Mouse (Mus musculus): Measurements from ENCODE around the gene Pdzd2. TPM values are rescaled to one million over a fixed set of nuclear protein-coding genes. Genes with fewer than 3 reads are reported as not detected.

Gene Pdzd2
- polyA plus RNA-seq, 1 experiment, result 4.6 TPM

DNA sequence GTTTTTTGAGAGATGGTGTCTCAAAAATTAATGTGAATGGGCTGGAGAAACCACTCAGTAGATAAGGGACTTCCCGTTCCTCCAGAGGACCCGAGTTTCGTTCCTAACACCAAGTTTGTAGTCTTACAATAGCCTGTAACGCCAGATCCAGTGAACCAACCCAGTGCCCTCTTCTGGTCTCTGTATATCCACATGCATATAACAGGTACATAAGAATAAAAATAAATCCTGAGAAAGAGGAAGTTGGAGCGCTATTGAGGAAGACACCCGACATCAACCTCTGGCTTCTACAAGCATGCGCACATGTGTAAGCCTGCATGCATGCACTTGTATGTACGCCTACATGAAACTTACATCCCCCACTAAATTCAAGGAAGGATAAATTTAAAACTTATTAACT lies 318.8 kb downstream of the Pdzd2 start:
- H3K4me1 ChIP-seq (ENCODE audit: control insufficient read depth, insufficient read depth, low read length), result peaks cover 1% of the 10 kb centered on the region; the same call in 1 of the 2 replicates
- H3K27ac ChIP-seq (ENCODE audit: control insufficient read depth, insufficient read depth, low read depth, low read length, poor library complexity), result no peak overlapping the region
- TF ChIP-seq CTCF (IDR thresholded peaks at IDR 0.05; ENCODE audit: control insufficient read depth, insufficient read depth, low read length) (no peak), POLR2A (IDR thresholded peaks at IDR 0.05; ENCODE audit: borderline replicate concordance, control insufficient read depth, low read depth, low read length) (no peak)
- no peak overlapping the region for H3K4me3 ChIP-seq (replicated peaks; ENCODE audit: control insufficient read depth, low read depth, low read length)
- WGBS, result 20% methylated on average over 8 of the region's 8 CpGs

DNA sequence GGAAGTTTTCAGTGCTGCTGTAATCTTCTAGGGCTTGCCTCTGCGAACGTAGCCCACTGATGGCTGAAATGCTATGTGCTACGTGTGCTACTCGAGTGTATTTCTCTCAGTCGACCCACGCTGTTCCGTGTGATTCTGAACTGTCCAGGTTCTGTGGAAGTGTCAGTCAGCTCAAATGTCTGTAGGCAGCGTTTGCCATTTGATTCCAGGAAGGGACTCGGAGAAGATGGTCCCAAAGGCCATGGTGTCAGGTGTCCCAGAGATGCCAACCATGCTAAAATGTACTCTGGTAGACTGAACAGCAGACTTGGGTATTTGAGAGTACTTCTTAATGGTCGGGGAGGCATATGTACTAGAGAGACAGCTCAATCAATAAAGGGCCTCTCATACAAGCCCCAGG lies 319.3 kb downstream of the Pdzd2 start:
- TF ChIP-seq CTCF (IDR thresholded peaks at IDR 0.05; ENCODE audit: control insufficient read depth, insufficient read depth, low read length), result no peak
- TF ChIP-seq POLR2A (IDR thresholded peaks at IDR 0.05; ENCODE audit: borderline replicate concordance, control insufficient read depth, low read depth, low read length), result no peak
- Histone ChIP-seq H3K4me1 (ENCODE audit: control insufficient read depth, insufficient read depth, low read length) (peaks cover 1% of the 10 kb centered on the region; the same call in 1 of the 2 replicates), H3K27ac (ENCODE audit: control insufficient read depth, insufficient read depth, low read depth, low read length, poor library complexity) (no peak overlapping the region), H3K4me3 (replicated peaks; ENCODE audit: control insufficient read depth, low read depth, low read length) (no peak overlapping the region)
- WGBS, result 85% methylated on average over 10 of the region's 10 CpGs

DNA sequence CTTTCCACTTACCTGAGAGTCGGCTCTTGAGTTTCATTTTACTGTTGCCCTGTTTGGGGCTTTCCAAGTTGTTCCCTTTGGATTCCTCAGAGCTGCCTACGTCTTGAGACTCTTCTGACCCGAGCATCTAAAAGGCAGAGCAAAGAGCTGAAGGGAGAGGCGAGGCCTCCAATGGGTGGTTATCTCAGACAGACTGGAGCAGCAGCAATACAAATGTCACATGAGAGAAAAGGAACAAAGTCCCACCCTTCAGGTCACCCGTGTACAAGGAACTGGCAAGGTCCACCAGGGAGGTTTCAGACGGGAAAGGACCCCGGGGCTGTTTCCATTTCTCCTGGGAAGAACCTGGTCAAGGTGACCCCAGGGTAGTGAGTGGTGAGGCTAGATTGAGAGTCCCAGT lies 320.3 kb downstream of the Pdzd2 start:
- 71% methylated on average over 7 of the region's 7 CpGs for WGBS
- H3K4me3 ChIP-seq (replicated peaks; ENCODE audit: control insufficient read depth, low read depth, low read length), result no peak overlapping the region
- TF ChIP-seq CTCF (IDR thresholded peaks at IDR 0.05; ENCODE audit: control insufficient read depth, insufficient read depth, low read length) (no peak), POLR2A (IDR thresholded peaks at IDR 0.05; ENCODE audit: borderline replicate concordance, control insufficient read depth, low read depth, low read length) (no peak)
- H3K27ac ChIP-seq (ENCODE audit: control insufficient read depth, insufficient read depth, low read depth, low read length, poor library complexity), result no peak overlapping the region
- no peaks in the 10 kb centered on the region; the same call in 1 of the 2 replicates for H3K4me1 ChIP-seq (ENCODE audit: control insufficient read depth, insufficient read depth, low read length)

DNA sequence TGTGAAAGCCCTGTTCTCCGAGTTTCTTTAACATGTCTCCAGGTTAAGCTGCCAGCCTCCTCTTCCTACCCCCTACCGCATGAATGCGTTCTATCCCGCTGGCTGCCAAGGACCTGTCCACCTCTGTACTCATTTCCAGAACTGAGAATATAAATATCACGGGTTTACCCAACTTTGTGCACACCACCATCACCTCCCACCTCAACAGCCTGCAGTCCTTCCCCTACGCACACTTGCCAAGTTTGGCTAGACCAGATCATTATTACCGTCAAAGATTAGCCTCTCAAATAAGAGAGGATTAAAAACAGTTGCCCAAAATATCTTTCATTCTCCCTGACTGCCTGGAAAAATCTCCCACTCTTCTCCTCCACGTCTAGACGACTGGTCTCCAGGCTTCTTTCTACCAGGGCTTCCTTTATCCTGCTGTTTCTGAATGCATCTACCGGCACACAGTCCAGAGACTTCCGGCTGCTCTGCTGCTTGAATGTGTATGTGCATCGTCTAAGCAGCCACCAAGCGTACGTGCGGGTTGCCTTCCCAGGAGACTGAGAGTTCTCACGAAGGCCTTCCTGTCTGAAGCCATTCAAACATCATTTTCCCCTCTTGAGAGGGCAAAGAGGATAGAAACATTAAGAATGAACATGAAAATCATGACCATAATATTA lies 324.1 kb downstream of the Pdzd2 start:
- H3K4me3 ChIP-seq (replicated peaks; ENCODE audit: control insufficient read depth, low read depth, low read length), result no peak overlapping the region
- no peak overlapping the region for H3K27ac ChIP-seq (ENCODE audit: control insufficient read depth, insufficient read depth, low read depth, low read length, poor library complexity)
- H3K4me1 ChIP-seq (ENCODE audit: control insufficient read depth, insufficient read depth, low read length), result no peaks in the 10 kb centered on the region; the same call in 1 of the 2 replicates
- TF ChIP-seq CTCF (IDR thresholded peaks at IDR 0.05; ENCODE audit: control insufficient read depth, insufficient read depth, low read length) (no peak), POLR2A (IDR thresholded peaks at IDR 0.05; ENCODE audit: borderline replicate concordance, control insufficient read depth, low read depth, low read length) (no peak)
- 85% methylated on average over 16 of the region's 16 CpGs for WGBS

DNA sequence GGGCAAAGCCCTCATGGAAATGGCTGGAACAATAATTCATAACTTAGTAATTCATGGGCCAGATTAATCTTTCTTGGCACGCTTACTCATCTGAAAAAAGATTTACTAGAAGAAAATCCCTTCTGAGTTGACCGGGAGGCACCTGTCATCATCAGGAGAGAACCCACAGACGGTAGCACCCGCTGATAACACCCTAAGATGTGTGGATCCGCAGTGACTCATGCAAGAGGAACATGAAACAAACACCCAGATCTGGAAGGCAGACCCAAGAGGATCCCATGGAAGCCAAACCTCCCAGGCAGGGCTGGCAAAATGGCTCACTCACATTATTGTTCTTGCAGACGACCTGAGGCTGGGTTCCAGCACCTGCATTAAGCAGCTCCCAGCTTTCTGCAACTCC lies 325.0 kb downstream of the Pdzd2 start:
- Histone ChIP-seq H3K4me1 (ENCODE audit: control insufficient read depth, insufficient read depth, low read length) (no peaks in the 10 kb centered on the region), H3K4me3 (replicated peaks; ENCODE audit: control insufficient read depth, low read depth, low read length) (no peak overlapping the region), H3K27ac (ENCODE audit: control insufficient read depth, insufficient read depth, low read depth, low read length, poor library complexity) (no peak overlapping the region)
- no peak for TF ChIP-seq CTCF (IDR thresholded peaks at IDR 0.05; ENCODE audit: control insufficient read depth, insufficient read depth, low read length)
- TF ChIP-seq POLR2A (IDR thresholded peaks at IDR 0.05; ENCODE audit: borderline replicate concordance, control insufficient read depth, low read depth, low read length), result no peak
- 75% methylated on average over 6 of the region's 6 CpGs for WGBS

DNA sequence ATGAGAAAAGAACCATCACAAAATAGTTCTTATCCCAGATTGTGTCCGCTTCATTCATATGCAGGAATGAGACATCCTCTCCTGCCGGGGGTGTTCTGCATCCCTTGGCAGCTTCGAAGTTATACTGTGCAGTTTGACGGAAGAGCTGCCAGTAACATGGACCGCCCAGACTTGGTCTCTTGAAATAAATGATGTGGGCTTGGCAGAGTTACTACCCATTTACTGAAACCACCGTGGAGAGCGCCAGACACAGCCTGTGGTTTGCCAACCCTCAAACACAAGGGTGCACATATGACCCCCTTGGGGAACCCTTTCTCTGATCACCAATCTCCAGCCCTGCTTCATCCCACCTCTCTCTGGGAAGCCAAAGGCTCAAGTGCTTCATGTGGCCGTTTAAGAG lies 331.5 kb downstream of the Pdzd2 start:
- Histone ChIP-seq H3K27ac (ENCODE audit: control insufficient read depth, insufficient read depth, low read depth, low read length, poor library complexity) (no peak overlapping the region), H3K4me3 (replicated peaks; ENCODE audit: control insufficient read depth, low read depth, low read length) (no peak overlapping the region), H3K4me1 (ENCODE audit: control insufficient read depth, insufficient read depth, low read length) (no peaks in the 10 kb centered on the region)
- WGBS, result 64% methylated on average over 8 of the region's 8 CpGs
- TF ChIP-seq POLR2A (IDR thresholded peaks at IDR 0.05; ENCODE audit: borderline replicate concordance, control insufficient read depth, low read depth, low read length) (no peak), CTCF (IDR thresholded peaks at IDR 0.05; ENCODE audit: control insufficient read depth, insufficient read depth, low read length) (no peak)

DNA sequence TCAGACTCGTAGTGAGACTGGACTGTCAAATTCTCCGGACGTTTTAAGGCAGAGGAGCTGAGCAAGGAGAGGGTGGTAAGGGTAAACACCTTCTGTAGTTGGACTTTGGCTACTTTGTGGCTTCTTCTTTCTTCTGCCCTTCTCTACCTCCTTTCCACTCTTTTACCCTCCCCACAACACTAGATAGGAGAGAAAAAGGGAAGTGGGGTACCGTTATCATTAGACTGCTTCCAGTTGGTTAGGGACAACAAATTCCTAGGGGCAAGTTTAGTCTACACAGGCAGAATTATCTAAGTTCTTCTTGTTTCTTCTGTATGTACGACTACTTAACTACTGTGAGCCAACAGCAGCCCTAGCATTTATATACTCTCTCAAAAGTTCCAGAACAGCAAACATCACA lies 334.1 kb downstream of the Pdzd2 start:
- Histone ChIP-seq H3K4me3 (replicated peaks; ENCODE audit: control insufficient read depth, low read depth, low read length) (no peak overlapping the region), H3K27ac (ENCODE audit: control insufficient read depth, insufficient read depth, low read depth, low read length, poor library complexity) (no peak overlapping the region), H3K4me1 (ENCODE audit: control insufficient read depth, insufficient read depth, low read length) (no peaks in the 10 kb centered on the region)
- TF ChIP-seq CTCF (IDR thresholded peaks at IDR 0.05; ENCODE audit: control insufficient read depth, insufficient read depth, low read length) (no peak), POLR2A (IDR thresholded peaks at IDR 0.05; ENCODE audit: borderline replicate concordance, control insufficient read depth, low read depth, low read length) (no peak)
- 66% methylated on average over 5 of the region's 5 CpGs for WGBS

DNA sequence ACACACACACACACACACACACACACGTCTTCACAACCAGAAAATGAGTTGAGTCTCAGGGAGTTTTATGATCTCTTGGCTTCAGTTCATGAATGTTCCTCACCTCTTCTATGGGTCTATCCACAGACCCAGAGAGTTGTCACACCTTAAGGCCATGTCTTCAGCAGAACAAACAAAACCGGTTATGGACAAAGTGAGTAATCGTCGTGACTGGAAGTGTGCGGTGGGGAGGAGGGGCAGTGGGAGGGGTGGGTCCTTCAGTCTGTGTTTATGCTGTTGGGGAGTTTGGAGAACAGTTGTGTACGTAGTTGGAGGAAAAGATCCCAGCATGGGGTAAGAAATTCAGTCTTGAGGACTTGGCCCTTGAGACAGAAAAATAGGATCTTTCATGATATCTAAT lies 342.7 kb downstream of the Pdzd2 start:
- 74% methylated on average over 6 of the region's 6 CpGs for WGBS

DNA sequence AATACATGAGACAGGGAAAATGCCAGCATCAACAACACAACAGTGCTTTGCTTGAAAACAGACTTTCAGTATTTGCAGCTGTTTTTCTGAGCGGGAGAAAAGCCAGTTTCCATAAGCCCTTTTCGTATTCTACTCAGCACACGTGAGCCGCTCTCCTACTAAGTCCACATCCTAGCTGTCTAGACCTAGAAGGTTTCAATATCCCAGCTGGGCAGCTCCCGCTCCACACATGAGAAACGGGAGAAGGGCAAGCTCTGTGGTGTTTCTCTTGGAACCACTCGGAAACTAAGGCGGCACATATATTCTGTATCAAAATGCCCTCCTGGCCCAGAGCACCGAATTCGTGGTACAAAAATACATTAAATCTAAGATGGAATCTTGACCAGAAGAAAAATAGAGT lies 345.0 kb downstream of the Pdzd2 start:
- TF ChIP-seq CTCF (IDR thresholded peaks at IDR 0.05; ENCODE audit: control insufficient read depth, insufficient read depth, low read length) (no peak), POLR2A (IDR thresholded peaks at IDR 0.05; ENCODE audit: borderline replicate concordance, control insufficient read depth, low read depth, low read length) (no peak)
- no peak overlapping the region for H3K4me3 ChIP-seq (replicated peaks; ENCODE audit: control insufficient read depth, low read depth, low read length)
- no peaks in the 10 kb centered on the region for H3K4me1 ChIP-seq (ENCODE audit: control insufficient read depth, insufficient read depth, low read length)
- no peak overlapping the region for H3K27ac ChIP-seq (ENCODE audit: control insufficient read depth, insufficient read depth, low read depth, low read length, poor library complexity)
- WGBS, result 90% methylated on average over 10 of the region's 10 CpGs

More for the DNA sequence above, 342.7 kb downstream of the Pdzd2 start:
- no peaks in the 10 kb centered on the region for H3K4me1 ChIP-seq (ENCODE audit: control insufficient read depth, insufficient read depth, low read length)
- TF ChIP-seq POLR2A (IDR thresholded peaks at IDR 0.05; ENCODE audit: borderline replicate concordance, control insufficient read depth, low read depth, low read length) (no peak), CTCF (IDR thresholded peaks at IDR 0.05; ENCODE audit: control insufficient read depth, insufficient read depth, low read length) (no peak)
- H3K27ac ChIP-seq (ENCODE audit: control insufficient read depth, insufficient read depth, low read depth, low read length, poor library complexity), result no peak overlapping the region
- H3K4me3 ChIP-seq (replicated peaks; ENCODE audit: control insufficient read depth, low read depth, low read length), result no peak overlapping the region

Data from bone marrow, adult 2 months (tissue).